Mouse (Mus musculus) lung, adult 2 months (tissue): ENCODE results near the gene Prrc2b. TPM values are rescaled to one million over a fixed set of nuclear protein-coding genes. Genes with fewer than 3 reads are reported as not detected.

Source experiments
- DNase-seq: peaks from one replicate; pipeline ENCODE4 v3.0.0; 2022
- H3K4me1 ChIP-seq: fragments of 200-500 bp; 2 replicates; pipeline ENCODE4 v1.6.1; 2011; ENCODE audit warnings: low read length; ENCODE audit not compliant: control insufficient read depth, insufficient read depth
- H3K4me3 ChIP-seq: fragments of 200-500 bp; replicated peaks from 2 replicates; pipeline ENCODE3; 2011; ENCODE audit warnings: low read depth, mild to moderate bottlenecking, control low read depth, low read length; ENCODE audit errors: extremely low read depth
- CTCF ChIP-seq: fragments of 200-500 bp; IDR thresholded peaks from 2 replicates; pipeline ENCODE4 v1.5.1; 2011; ENCODE audit warnings: mild to moderate bottlenecking, low read length, control low read depth; ENCODE audit not compliant: insufficient read depth
- POLR2A ChIP-seq: fragments of 200-500 bp; IDR thresholded peaks from 2 replicates; pipeline ENCODE4 v1.6.1; 2011; ENCODE audit warnings: low read depth, mild to moderate bottlenecking, control low read depth, low read length, borderline replicate concordance; ENCODE audit errors: extremely low read depth
- WGBS: fragments of 180-500 bp; shearing (Covaris S2); methylation state at CpG from one replicate; pipeline ENCODE4 v1.1.7; 2018; 5-methylcytosine and 5-hydroxymethylcytosine counted together
- polyA plus RNA-seq: library from polyadenylated mRNA; depleted of rRNA; stranded (reverse); fragments of >200 nt; gene quantifications from 2 replicates; pipeline ENCODE4 v1.2.3, GENCODE M21; 2012

Prrc2b gene
- polyA plus RNA-seq, 1 experiment, result 68.5 TPM

DNA sequence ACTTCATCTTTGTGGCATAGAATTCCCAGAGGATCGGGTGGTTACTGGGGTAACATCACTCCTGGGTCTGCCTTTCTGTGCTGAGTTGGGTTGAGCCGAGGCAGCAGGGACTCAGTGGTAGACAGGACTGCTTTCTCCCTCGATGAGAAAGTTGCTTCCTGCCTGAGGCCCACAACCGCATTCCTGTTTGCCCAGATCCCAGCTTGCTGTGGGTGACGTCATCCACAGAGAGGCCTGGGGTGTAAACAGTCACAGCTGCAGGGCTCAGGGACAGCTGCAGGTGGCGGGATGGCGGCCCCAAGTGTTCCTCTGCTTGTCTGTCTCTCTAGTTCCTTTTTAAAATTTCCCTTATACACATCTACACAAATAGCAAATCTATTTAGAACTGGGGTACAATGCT, 16.9 kb downstream of the Prrc2b start:
- Histone ChIP-seq H3K4me1 (peaks cover 40% of the 10 kb centered on the region), H3K4me3 (no peak overlapping the region)
- WGBS, result 4% methylated on average over 7 of the region's 7 CpGs
- DNase-seq, result peak; percentile 58
- TF ChIP-seq POLR2A (no peak), CTCF (peak; percentile 23; the same call in 1 of the 2 replicates)

DNA sequence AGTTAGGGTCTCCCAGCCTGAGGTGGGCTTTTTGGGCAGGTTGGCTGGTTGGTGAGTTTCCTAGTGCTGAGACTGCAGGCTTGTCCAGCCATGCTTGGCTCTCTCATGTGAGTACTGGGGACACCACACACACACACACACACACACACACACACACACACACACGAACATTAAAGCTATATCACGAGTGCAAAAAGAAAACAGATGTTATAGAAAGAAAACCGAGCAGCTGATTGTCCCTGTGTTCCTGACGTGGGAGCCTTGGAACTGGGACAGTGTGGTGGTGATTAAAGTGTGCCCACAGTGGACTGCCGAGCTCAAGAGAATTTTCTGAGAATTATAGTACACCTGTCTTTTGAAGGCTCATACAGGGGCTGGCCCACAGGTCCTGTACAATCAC, 18.4 kb downstream of the Prrc2b start:
- H3K4me1 ChIP-seq, result peaks cover 42% of the 10 kb centered on the region
- TF ChIP-seq CTCF (no peak), POLR2A (no peak)
- H3K4me3 ChIP-seq, result no peak overlapping the region
- no peak for DNase-seq
- WGBS, result 48% methylated on average over 5 of the region's 5 CpGs

DNA sequence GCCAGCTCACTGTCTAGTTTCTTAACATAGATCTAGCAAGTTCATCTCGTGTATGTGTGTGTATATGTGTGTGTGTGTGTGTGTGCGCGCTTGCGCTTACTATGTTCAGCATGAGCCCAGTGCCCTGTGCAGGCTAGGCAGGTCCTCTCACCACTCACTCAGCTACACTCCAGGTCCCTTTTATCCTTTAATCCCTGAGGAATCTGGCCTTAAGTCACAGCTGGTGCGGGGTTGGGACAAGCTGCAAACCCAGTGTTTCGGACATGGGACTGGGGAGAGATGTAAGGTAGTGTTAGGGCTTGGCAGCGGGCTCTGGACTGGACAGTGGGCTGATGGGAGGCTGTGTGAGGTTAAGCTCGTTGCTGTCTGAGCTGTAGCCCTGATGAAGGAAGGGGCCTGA, 19.1 kb downstream of the Prrc2b start:
- DNase-seq, result no peak
- no peak overlapping the region for H3K4me3 ChIP-seq
- no peak for TF ChIP-seq CTCF
- TF ChIP-seq POLR2A, result no peak
- peaks cover 43% of the 10 kb centered on the region for H3K4me1 ChIP-seq
- WGBS, result 72% methylated on average over 8 of the region's 8 CpGs

DNA sequence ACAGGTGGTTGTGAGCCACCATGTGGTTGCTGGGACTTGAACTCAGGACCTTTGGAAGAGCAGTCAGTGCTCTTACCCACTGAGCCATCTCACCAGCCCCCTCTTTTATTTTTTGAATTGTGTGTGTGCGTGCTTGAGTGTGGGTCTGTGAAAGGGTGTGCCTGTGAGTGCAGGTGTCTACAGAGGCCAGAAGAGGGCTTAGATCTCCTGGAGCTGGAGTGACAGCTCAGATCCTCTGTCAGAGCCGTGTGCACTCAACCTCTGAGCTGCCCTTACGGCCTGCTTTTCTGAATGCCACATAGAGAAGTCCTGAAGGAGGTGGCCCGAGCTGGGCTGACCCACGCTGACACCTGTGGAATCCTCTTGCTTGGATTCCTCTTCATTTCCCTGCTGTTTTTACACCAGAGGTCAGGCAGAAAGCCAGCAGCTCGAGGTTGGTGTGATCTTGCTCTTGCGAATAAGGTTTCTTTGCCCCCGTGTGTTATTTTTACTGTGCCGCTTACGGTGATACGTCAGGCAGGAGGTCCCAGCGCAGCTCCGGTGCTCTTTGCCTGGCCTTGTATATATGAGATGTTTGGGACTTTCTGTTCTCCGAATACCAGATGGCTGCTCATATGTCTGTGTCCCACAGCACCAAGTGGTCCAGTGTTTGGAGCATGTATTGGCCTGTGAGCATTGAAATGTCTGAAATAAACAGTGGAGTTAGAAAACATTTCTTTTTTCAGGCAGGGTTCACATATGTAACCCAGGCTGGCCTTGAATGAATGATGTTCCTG, 21.0 kb downstream of the Prrc2b start:
- TF ChIP-seq CTCF (no peak), POLR2A (no peak)
- peaks cover 41% of the 10 kb centered on the region for H3K4me1 ChIP-seq
- WGBS, result 76% methylated on average over 14 of the region's 14 CpGs

DNA sequence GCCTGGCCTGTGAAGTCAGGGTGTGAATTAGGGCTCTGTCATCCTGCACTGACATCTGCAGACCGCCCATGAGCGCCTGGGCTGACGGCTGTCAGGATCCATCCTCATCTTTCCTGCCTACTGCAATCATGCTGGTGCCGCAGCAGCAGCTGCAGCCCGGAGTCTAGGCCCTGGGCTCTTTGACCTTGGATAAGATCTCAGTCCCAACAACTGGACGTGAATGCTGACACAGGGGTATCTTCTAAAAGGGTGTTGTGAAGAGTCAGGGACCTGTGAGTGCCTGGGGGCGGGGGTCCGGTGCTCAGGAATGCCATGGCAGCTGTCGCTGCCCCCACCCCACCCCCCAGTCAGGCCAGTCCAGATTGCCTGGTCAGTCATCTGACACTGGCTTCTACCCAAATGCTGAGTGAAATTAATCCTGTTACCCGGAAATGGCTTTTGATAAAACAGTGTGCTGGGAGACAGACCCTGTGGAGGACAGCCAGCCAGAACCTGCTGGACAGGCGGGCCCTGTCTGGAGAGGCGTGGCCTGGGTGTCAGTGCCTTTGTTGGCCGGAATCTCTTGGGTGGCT, 23.4 kb downstream of the Prrc2b start:
- DNase-seq, result peak; percentile 65
- H3K4me3 ChIP-seq, result no peak overlapping the region
- peaks cover 49% of the 10 kb centered on the region for H3K4me1 ChIP-seq
- 11% methylated on average over 13 of the region's 13 CpGs for WGBS
- TF ChIP-seq CTCF, result no peak
- TF ChIP-seq POLR2A, result no peak

More for the DNA sequence above, 21.0 kb downstream of the Prrc2b start:
- DNase-seq, result no peak
- no peak overlapping the region for H3K4me3 ChIP-seq

DNA sequence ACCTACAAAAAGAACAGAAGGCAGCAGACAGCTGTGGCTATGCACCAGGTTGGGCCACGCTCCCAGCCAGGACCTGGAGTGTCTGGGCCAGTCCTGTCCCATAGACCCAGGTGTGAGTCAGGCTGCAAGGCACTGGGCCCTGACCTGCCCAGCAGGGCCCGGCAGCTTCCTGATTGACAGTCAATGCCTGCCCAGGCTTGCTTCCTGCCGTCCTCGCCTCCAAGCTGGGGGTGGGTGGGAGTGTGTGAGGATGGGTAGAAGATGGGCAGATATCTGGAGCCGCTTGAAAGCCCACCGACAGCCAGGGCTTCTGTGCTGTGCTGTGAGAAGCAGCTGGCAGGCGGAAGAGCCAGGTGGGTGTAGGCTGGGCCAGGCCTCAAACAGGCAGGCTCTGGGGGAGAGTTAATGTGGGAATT, 24.2 kb downstream of the Prrc2b start:
- TF ChIP-seq POLR2A (no peak), CTCF (no peak)
- Histone ChIP-seq H3K4me3 (no peak overlapping the region), H3K4me1 (peaks cover 51% of the 10 kb centered on the region)
- DNase-seq, result no peak
- WGBS, result 28% methylated on average over 7 of the region's 7 CpGs

DNA sequence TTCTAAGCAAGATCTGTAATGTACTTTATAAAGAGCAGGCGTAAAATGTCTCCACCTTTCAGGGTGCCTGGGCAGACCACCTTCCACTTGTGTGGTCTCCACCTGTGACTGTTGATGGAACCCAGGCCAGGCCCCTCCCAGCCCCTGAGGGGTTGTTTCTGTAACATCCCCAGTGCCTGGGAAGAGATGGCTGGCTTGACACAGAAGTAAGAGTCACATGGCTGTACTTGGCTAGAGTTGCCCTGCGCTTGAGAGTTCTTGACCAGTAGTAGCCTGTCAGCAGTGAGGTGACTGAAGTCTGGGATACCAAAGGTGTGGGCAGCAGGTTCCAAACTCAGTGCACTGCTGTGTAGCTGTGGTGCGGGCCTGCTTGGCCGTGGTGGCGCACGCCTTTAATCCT, 24.6 kb downstream of the Prrc2b start:
- WGBS, result 75% methylated on average over 6 of the region's 6 CpGs
- peaks cover 52% of the 10 kb centered on the region for H3K4me1 ChIP-seq
- DNase-seq, result no peak
- TF ChIP-seq POLR2A (no peak), CTCF (no peak)
- no peak overlapping the region for H3K4me3 ChIP-seq

DNA sequence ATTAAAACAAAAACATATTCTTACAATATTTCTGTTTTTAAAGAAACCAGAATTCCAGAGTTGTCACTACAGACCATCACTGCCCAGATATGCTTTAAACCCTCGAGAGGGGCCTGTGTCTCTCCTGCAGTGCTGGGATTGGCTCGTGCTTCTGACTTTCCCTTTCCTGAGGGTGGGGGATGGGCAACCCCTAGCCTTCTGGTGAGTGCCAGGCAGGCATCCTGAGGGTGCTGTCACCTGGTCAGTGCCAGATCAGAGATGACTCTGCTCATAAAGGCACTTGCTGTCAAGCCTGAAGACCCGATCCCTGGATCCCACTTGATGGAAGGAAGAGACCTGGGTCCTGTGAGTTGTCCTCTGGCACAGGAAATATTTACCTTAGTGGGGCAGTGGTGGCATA, 26.0 kb downstream of the Prrc2b start:
- DNase-seq, result no peak
- TF ChIP-seq CTCF, result no peak
- no peak for TF ChIP-seq POLR2A
- H3K4me1 ChIP-seq, result peaks cover 50% of the 10 kb centered on the region
- no peak overlapping the region for H3K4me3 ChIP-seq
- WGBS, result 38% methylated on average over 3 of the region's 3 CpGs

DNA sequence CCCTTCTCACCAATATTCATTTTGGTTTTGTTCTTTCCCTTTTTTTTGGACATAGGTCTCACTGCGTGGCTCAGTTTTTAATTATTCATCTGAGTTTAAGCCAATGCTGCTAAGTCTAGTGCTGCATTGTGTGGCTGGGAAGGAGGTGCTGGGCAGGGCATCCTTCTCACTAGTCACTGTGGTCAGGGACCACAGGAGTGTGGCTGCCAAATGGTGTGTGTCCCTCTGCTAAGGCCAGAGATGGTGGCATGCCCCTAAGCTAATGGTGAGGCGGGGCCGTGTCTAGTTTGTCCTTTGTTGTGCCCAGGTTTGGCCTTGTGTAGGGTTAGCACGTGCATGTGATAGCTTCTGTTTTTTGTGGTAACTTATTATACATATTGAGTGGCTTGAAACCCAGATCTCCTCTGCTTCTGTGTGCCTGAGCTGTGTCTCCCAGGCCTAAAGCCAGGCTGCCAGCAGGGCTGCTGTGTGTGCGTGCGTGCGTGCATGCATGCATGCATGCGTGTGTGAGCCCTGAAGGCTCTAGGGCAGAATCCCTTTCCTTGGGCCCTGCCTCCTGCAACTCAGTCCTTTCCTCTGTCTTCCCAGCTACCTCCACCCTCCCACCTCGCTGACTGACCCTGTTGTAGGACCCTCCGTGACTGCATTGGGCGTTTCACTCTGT, 26.6 kb downstream of the Prrc2b start:
- no peak for DNase-seq
- 81% methylated on average over 11 of the region's 11 CpGs for WGBS
- TF ChIP-seq POLR2A, result no peak
- no peak for TF ChIP-seq CTCF
- Histone ChIP-seq H3K4me1 (peaks cover 50% of the 10 kb centered on the region), H3K4me3 (no peak overlapping the region)

DNA sequence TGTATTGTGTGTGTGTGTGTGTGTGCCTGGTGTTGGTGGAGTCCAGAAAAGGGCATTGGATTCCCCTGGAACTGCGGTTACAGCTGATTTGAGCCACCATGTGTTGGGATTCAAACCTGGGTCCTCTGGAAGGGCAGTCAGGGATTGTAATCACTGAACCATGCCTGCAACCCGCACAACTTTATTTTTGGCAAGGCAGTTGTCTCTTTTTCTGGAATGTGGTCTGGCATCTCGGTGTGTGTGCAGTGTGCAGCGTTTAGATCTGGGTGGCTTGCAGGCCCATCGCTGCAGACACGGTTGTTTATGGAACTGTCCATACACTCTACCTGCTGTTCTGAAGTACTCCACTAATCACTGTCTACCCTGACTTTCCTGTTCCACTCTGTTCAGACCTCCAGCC, 28.5 kb downstream of the Prrc2b start:
- DNase-seq, result no peak
- Histone ChIP-seq H3K4me3 (no peak overlapping the region), H3K4me1 (peaks cover 48% of the 10 kb centered on the region)
- WGBS, result 31% methylated on average over 6 of the region's 6 CpGs
- TF ChIP-seq POLR2A, result no peak
- TF ChIP-seq CTCF, result no peak

DNA sequence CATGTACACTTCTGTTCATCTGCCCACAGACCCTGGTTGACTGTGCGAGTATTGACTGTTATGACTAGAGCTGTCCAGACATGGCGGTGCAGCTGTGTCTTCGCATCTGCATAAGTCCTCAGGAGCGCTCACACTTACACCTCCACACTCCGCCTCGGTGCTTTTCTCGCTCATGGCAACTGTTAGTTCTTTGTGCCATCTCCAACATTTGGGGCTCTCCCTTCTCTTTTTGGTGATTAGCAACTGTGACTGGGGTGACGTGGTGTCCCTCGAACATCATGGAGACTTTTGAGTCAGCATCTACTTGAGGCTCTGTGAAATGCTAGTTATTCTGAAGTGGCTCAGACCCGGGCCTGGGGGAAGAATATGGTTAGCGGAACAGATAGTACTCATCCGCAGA, 29.2 kb downstream of the Prrc2b start:
- DNase-seq, result no peak
- peaks cover 42% of the 10 kb centered on the region for H3K4me1 ChIP-seq
- H3K4me3 ChIP-seq, result no peak overlapping the region
- TF ChIP-seq POLR2A (no peak), CTCF (no peak)
- 83% methylated on average over 12 of the region's 12 CpGs for WGBS
